12 mouse cellular contexts compared by ENCODE assay signal in the genomic region with DNA sequence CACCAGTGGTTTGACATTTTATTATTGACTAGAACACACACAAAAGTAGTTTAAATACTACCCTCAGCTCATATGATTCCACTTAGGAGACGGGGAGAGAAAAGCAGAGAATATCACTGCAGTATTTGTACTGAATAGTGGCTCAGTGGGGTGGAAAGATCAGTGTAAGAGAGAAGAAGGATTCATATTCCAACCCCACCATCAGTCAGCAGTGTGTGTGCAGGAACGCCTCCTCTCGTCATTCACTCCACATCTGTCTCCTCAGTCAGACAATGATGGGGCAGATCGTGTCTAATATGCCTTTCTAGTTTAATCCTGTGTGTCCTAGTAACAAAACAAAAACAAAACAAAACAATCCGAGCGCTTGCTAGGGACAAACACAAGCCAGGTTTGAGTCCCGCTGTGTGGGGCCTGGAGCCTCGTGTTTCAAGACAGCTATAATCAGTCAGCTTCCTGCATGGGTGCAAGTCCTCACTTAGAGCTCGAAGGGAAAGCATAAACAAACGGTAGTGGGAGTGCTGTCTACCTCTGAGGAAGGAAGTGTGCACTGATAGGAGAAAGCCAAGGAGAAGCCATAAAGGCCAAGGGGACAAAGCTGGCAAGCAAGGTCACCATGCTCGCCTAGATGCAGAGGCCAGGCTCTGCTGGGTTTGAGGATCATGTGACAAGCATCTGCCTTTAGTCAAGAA.
DNase-seq lines count a peak whose midpoint lies in the region; ATAC-seq and TF ChIP-seq lines count a peak whose summit lies in the region.
"Had no signal": no experiment of that assay in that cellular context is flagged by ENCODE, and none has a peak within 500 bp of the region (broad histone marks: within the 10 kb centered on the region; RNA-seq: fewer than 3 reads in every experiment).

No protein-coding gene starts in this region.

- H3K27ac ChIP-seq in liver, embryonic 11.5 days (ENCODE audit: low read depth, low read length) = no peak overlapping the region
- no peak overlapping the region for H3K27ac ChIP-seq in embryonic facial prominence, embryonic 11.5 days (replicated peaks; ENCODE audit: low read depth, low read length)
- H3K27ac ChIP-seq in hindbrain, postnatal 0 days = no peak overlapping the region
- H3K27ac ChIP-seq: layer of hippocampus, adult 2 months; limb, embryonic 12.5 days had no signal

- no peaks in the 10 kb centered on the region for H3K27me3 ChIP-seq in liver, embryonic 11.5 days (replicated peaks; ENCODE audit: control insufficient read depth, insufficient read depth, low read length)
- no peaks in the 10 kb centered on the region for H3K27me3 ChIP-seq in embryonic facial prominence, embryonic 11.5 days (ENCODE audit: control insufficient read depth, insufficient read depth, low read length)
- no peaks in the 10 kb centered on the region for H3K27me3 ChIP-seq in hindbrain, postnatal 0 days (ENCODE audit: insufficient read depth, low read length)
- H3K27me3 ChIP-seq: limb, embryonic 12.5 days; megakaryocyte, embryonic 14.5 days had no signal

- ATAC-seq in liver, embryonic 11.5 days (replicated peaks; ENCODE audit: low FRiP score) = no peak
- no peak for ATAC-seq in embryonic facial prominence, embryonic 11.5 days (replicated peaks; ENCODE audit: insufficient number of reproducible peaks, low FRiP score, low TSS enrichment, low read depth)
- 0 out of 2 replicates have a peak, but pooled peaks have one; percentile 33 for ATAC-seq in hindbrain, postnatal 0 days

- no peak for TF ChIP-seq CTCF in hindbrain, postnatal 0 days (IDR thresholded peaks at IDR 0.05; ENCODE audit: low read depth)

- no peak overlapping the region for H3K9ac ChIP-seq in liver, embryonic 11.5 days (ENCODE audit: low read depth, low read length)
- no peak overlapping the region for H3K9ac ChIP-seq in embryonic facial prominence, embryonic 11.5 days (replicated peaks; ENCODE audit: low read length)
- no peak overlapping the region for H3K9ac ChIP-seq in hindbrain, postnatal 0 days (replicated peaks; ENCODE audit: low read length)
- H3K9ac ChIP-seq: limb, embryonic 12.5 days had no signal

- no peaks in the 10 kb centered on the region for H3K36me3 ChIP-seq in liver, embryonic 11.5 days (ENCODE audit: control insufficient read depth, insufficient read depth, low read length)
- no peaks in the 10 kb centered on the region for H3K36me3 ChIP-seq in embryonic facial prominence, embryonic 11.5 days (replicated peaks; ENCODE audit: control insufficient read depth, insufficient read depth, low read depth, low read length)
- H3K36me3 ChIP-seq in hindbrain, postnatal 0 days (ENCODE audit: insufficient read depth, low read length) = no peaks in the 10 kb centered on the region; the same call in 1 of the 2 replicates
- H3K36me3 ChIP-seq: limb, embryonic 12.5 days had no signal

- no peak overlapping the region for H3K4me3 ChIP-seq in liver, embryonic 11.5 days (ENCODE audit: low read depth, low read length)
- no peak overlapping the region for H3K4me3 ChIP-seq in embryonic facial prominence, embryonic 11.5 days (ENCODE audit: low read depth, low read length)
- no peak overlapping the region for H3K4me3 ChIP-seq in hindbrain, postnatal 0 days (ENCODE audit: low read length)
- H3K4me3 ChIP-seq: erythroblast, embryonic 14.5 days; layer of hippocampus, adult 2 months; limb, embryonic 12.5 days; megakaryocyte, embryonic 14.5 days had no signal

- H3K4me2 ChIP-seq in liver, embryonic 11.5 days = no peak overlapping the region
- H3K4me2 ChIP-seq in embryonic facial prominence, embryonic 11.5 days (ENCODE audit: low read depth, low read length) = no peak overlapping the region
- no peak overlapping the region for H3K4me2 ChIP-seq in hindbrain, postnatal 0 days (ENCODE audit: low read depth, low read length)
- H3K4me2 ChIP-seq: limb, embryonic 12.5 days had no signal

- H3K4me1 ChIP-seq in liver, embryonic 11.5 days (replicated peaks; ENCODE audit: control insufficient read depth, insufficient read depth, low read length) = no peaks in the 10 kb centered on the region
- H3K4me1 ChIP-seq in embryonic facial prominence, embryonic 11.5 days (ENCODE audit: control insufficient read depth, insufficient read depth, low read length) = no peaks in the 10 kb centered on the region
- no peaks in the 10 kb centered on the region for H3K4me1 ChIP-seq in hindbrain, postnatal 0 days (ENCODE audit: insufficient read depth, low read length)
- H3K4me1 ChIP-seq: limb, embryonic 12.5 days had no signal

- 57% methylated on average over 11 of the region's 11 CpGs for WGBS in liver, embryonic 11.5 days
- WGBS in embryonic facial prominence, embryonic 11.5 days = 49% methylated on average over 11 of the region's 11 CpGs
- WGBS in hindbrain, postnatal 0 days = 55% methylated on average over 11 of the region's 11 CpGs

- peak; percentile 7 for DNase-seq in embryo, embryonic 10.5 days (ENCODE audit: low spot score)
- DNase-seq in embryo, embryonic 11 days = no peak
- DNase-seq in liver, embryonic 11.5 days (ENCODE audit: low spot score) = peak; percentile 33
- no peak for DNase-seq in liver
- peak; percentile 11 for DNase-seq in embryonic facial prominence, embryonic 11.5 days (ENCODE audit: low spot score)
- DNase-seq in hindbrain, postnatal 0 days (ENCODE audit: low spot score) = no peak
- no peak for DNase-seq in adrenal gland, postnatal 4 days (ENCODE audit: low spot score in 2 of 2)
- no peak for DNase-seq in adrenal gland, adult 18-20 months (ENCODE audit: low spot score in 2 of 2)

- no peaks in the 10 kb centered on the region for H3K9me3 ChIP-seq in liver, embryonic 11.5 days (ENCODE audit: control insufficient read depth, low read length)
- H3K9me3 ChIP-seq in embryonic facial prominence, embryonic 11.5 days (replicated peaks; ENCODE audit: control insufficient read depth, low read length) = no peaks in the 10 kb centered on the region
- no peaks in the 10 kb centered on the region for H3K9me3 ChIP-seq in hindbrain, postnatal 0 days (ENCODE audit: low read length)
- H3K9me3 ChIP-seq: limb, embryonic 12.5 days had no signal

Comparison
In these comparisons a context has a peak if more than half of its experiments do, and no peak if none do; other contexts are left out.
1. DNase-seq: peak in embryo, embryonic 10.5 days (single experiment), liver, embryonic 11.5 days (single experiment) and embryonic facial prominence, embryonic 11.5 days (single experiment); none in embryo, embryonic 11 days (single experiment), liver (single experiment), hindbrain, postnatal 0 days (single experiment), adrenal gland, postnatal 4 days (0 of 2) and adrenal gland, adult 18-20 months (0 of 2).